In genomic region chr14:20928848-20929745, GRCm38 (mm10) we compare ENCODE assay signal across 8 mouse cellular contexts. TPM values are rescaled to one million over a fixed set of nuclear protein-coding genes. Genes with fewer than 3 reads are reported as not detected.
A peak's percentile ranks its signal among the peaks of the same experiment; 100 is the strongest.
DNase-seq lines count a peak whose midpoint lies in the region; ATAC-seq lines count a peak whose summit lies in the region.

TSS of gene Vcl (plus strand) at chr14:20929398.

- H3K9ac ChIP-seq in hindbrain, embryonic 11.5 days (ENCODE audit: low read depth, low read length): peak within 1 kb of the TSS; percentile 65

- WGBS in hindbrain, embryonic 11.5 days: under 1% methylated on average over 88 of the region's 89 CpGs

- no peaks in the 10 kb centered on the region for H3K36me3 ChIP-seq in hindbrain, embryonic 11.5 days (ENCODE audit: control insufficient read depth, insufficient read depth, low read length)

- no peaks in the 10 kb centered on the region; the same call in 1 of the 2 replicates for H3K4me1 ChIP-seq in hindbrain, embryonic 11.5 days (replicated peaks; ENCODE audit: control insufficient read depth, insufficient read depth, low read length)

- no peaks in the 10 kb centered on the region for H3K9me3 ChIP-seq in hindbrain, embryonic 11.5 days (ENCODE audit: control insufficient read depth, low read length)

- peak within 1 kb of the TSS; percentile 64 for H3K27ac ChIP-seq in hindbrain, embryonic 11.5 days (ENCODE audit: low read depth, low read length)

- ATAC-seq in hindbrain, embryonic 11.5 days (ENCODE audit: low FRiP score): peak; percentile 99

- peak within 1 kb of the TSS; percentile 82 for H3K4me3 ChIP-seq in hindbrain, embryonic 11.5 days (ENCODE audit: low read depth, low read length)

- peak; percentile 100 for DNase-seq in Muller cell, postnatal 12 days (ENCODE audit: inconsistent ontology term)
- DNase-seq in cerebellum, adult 9-11 months: peak; percentile 100
- DNase-seq in frontal cortex, adult 2 months (ENCODE audit: extremely low spot score in 1 of 2, low spot score in 1 of 2): peak; percentile 98 to 99
- DNase-seq in hindbrain, embryonic 11.5 days (ENCODE audit: low spot score): peak; percentile 100
- DNase-seq in layer of hippocampus, postnatal 10 days (ENCODE audit: low spot score in 2 of 2): peak; percentile 98 to 99
- peak; percentile 100 for DNase-seq in lung, postnatal 10 days
- DNase-seq in ovary, postnatal 36 days (ENCODE audit: low spot score): peak; percentile 100
- peak; percentile 94 for DNase-seq in thymus, postnatal 25 days

- H3K27me3 ChIP-seq in hindbrain, embryonic 11.5 days (ENCODE audit: control insufficient read depth, insufficient read depth, low read length): no peaks in the 10 kb centered on the region; the same call in 1 of the 2 replicates

- H3K4me2 ChIP-seq in hindbrain, embryonic 11.5 days (replicated peaks; ENCODE audit: low read depth, low read length): peak within 1 kb of the TSS; percentile 60

RNA-seq across cellular contexts. Expression of gene Vcl, which starts in this region (rescaled TPM):
- polyA plus RNA-seq in frontal cortex, adult 2 months (2012; rRNA removed): 24.8 and 25.3 TPM in 2 replicates
- polyA plus RNA-seq in hindbrain, embryonic 11.5 days (2014; fragmentation: Nextera tagmentation; extraction: Ambion mirVana): 34.6 and 36.2 TPM in 2 replicates
- total RNA-seq in layer of hippocampus, postnatal 10 days (2021): 10 to 100 TPM; 34.4 to 40.2 TPM

Comparison
In these comparisons a context has a peak if more than half of its experiments do, and no peak if none do; other contexts are left out.
1. Peak in every context shown above with its lines: DNase-seq, ATAC-seq, H3K4me3 ChIP-seq and H3K27ac ChIP-seq.